Mouse (Mus musculus): ENCODE measurements around the gene Olfr16. TPM values are rescaled to one million over a fixed set of nuclear protein-coding genes. Genes with fewer than 3 reads are reported as not detected.

Gene Olfr16
- not detected in 2 replicates for polyA plus RNA-seq (2012; rRNA removed; ENCODE audit: low replicate concordance)

GRCm38 (mm10) chr1:172950160-172950559 is at the start of gene Olfr16:
Gene Olfr16 (plus strand): TSS chr1:172950409.

Other genes starting within 250 kb of the Olfr16 start
- not detected in 2 replicates for gene Apcs, start 55.4 kb upstream of the Olfr16 start, polyA plus RNA-seq (2012; rRNA removed; ENCODE audit: low replicate concordance)
- gene Olfr1408, start 187.0 kb downstream of the Olfr16 start, polyA plus RNA-seq (2012; rRNA removed; ENCODE audit: low replicate concordance), result not detected in 2 replicates
- gene Olfr1406, start 240.2 kb downstream of the Olfr16 start, polyA plus RNA-seq (2012; rRNA removed; ENCODE audit: low replicate concordance), result not detected in 2 replicates
- not detected in 2 replicates for gene Olfr218, start 247.4 kb downstream of the Olfr16 start, polyA plus RNA-seq (2012; rRNA removed; ENCODE audit: low replicate concordance)